Mouse (Mus musculus) spleen, postnatal 10 days (tissue): ENCODE data around the gene Ksr2.
A peak's percentile ranks its signal among the peaks of the same experiment; 100 is the strongest.
"Not testable (repeated sequence)": the region's sequence is repeated elsewhere in the genome, so short reads cannot be mapped to it uniquely, and the experiment has no call there.

ENCODE experiments used
- DNase-seq, 2 experiments: peaks; one replicate each; pipeline ENCODE4 v3.0.0; 2021 to 2022; ENCODE audit warnings: low spot score in 2 of 2

Gene Ksr2

GRCm38 (mm10) chr5:117408216-117408615 is 5.6 kb upstream of the Ksr2 start:
- DNase-seq = peak; percentile 21 to 51

- no peak for DNase-seq
Observed at GRCm38 (mm10) chr5:117409369-117409768, 4.4 kb upstream of the Ksr2 start.

- DNase-seq = no peak
Observed at GRCm38 (mm10) chr5:117414611-117415010, 811 bp downstream of the Ksr2 start.

- DNase-seq = no peak
Observed at GRCm38 (mm10) chr5:117415011-117415912, 1.5 kb downstream of the Ksr2 start.

GRCm38 (mm10) chr5:117417442-117417841 is 3.6 kb downstream of the Ksr2 start:
- DNase-seq = no peak

GRCm38 (mm10) chr5:117433501-117433900 is 19.7 kb downstream of the Ksr2 start:
- DNase-seq = not testable (repeated sequence)

GRCm38 (mm10) chr5:117440261-117440660 is 26.5 kb downstream of the Ksr2 start:
- DNase-seq = no peak

- no peak for DNase-seq
Observed at GRCm38 (mm10) chr5:117441242-117441842, 27.5 kb downstream of the Ksr2 start.

GRCm38 (mm10) chr5:117442157-117442765 is 28.5 kb downstream of the Ksr2 start:
- no peak for DNase-seq

- no peak for DNase-seq
Observed at GRCm38 (mm10) chr5:117443141-117443540, 29.3 kb downstream of the Ksr2 start.

GRCm38 (mm10) chr5:117443902-117444301 is 30.1 kb downstream of the Ksr2 start:
- no peak for DNase-seq

GRCm38 (mm10) chr5:117447698-117448097 is 33.9 kb downstream of the Ksr2 start:
- DNase-seq = no peak

GRCm38 (mm10) chr5:117452013-117452412 is 38.2 kb downstream of the Ksr2 start:
- no peak for DNase-seq

GRCm38 (mm10) chr5:117455546-117455945 is 41.7 kb downstream of the Ksr2 start:
- DNase-seq = no peak

- DNase-seq = no peak
Observed at GRCm38 (mm10) chr5:117457121-117457520, 43.3 kb downstream of the Ksr2 start.

GRCm38 (mm10) chr5:117457583-117457982 is 43.8 kb downstream of the Ksr2 start:
- DNase-seq = no peak

GRCm38 (mm10) chr5:117458899-117459298 is 45.1 kb downstream of the Ksr2 start:
- DNase-seq = no peak

- no peak for DNase-seq
Observed at GRCm38 (mm10) chr5:117460261-117460660, 46.5 kb downstream of the Ksr2 start.

- no peak for DNase-seq
Observed at GRCm38 (mm10) chr5:117467052-117467451, 53.3 kb downstream of the Ksr2 start.

- no peak for DNase-seq
Observed at GRCm38 (mm10) chr5:117468961-117469360, 55.2 kb downstream of the Ksr2 start.

GRCm38 (mm10) chr5:117469572-117469971 is 55.8 kb downstream of the Ksr2 start:
- no peak for DNase-seq

GRCm38 (mm10) chr5:117481162-117481561 is 67.4 kb downstream of the Ksr2 start:
- DNase-seq = no peak

GRCm38 (mm10) chr5:117481586-117481985 is 67.8 kb downstream of the Ksr2 start:
- DNase-seq = no peak
